Mouse (Mus musculus) CD4-positive, CD25-positive, alpha-beta regulatory T cell, adult 2 months (primary cell): ENCODE results near the gene Gpc6.
"Not testable (repeated sequence)": the region's sequence is repeated elsewhere in the genome, so short reads cannot be mapped to it uniquely, and the experiment has no call there.

ENCODE experiments used
- DNase-seq: peaks from one replicate; pipeline ENCODE4 v3.0.0-alpha.2; 2012; ENCODE audit warnings: low read depth, low spot score

Gene Gpc6

GRCm38 (mm10) chr14:117361965-117362309, 436.8 kb downstream of the Gpc6 start:
- no peak for DNase-seq

DNA sequence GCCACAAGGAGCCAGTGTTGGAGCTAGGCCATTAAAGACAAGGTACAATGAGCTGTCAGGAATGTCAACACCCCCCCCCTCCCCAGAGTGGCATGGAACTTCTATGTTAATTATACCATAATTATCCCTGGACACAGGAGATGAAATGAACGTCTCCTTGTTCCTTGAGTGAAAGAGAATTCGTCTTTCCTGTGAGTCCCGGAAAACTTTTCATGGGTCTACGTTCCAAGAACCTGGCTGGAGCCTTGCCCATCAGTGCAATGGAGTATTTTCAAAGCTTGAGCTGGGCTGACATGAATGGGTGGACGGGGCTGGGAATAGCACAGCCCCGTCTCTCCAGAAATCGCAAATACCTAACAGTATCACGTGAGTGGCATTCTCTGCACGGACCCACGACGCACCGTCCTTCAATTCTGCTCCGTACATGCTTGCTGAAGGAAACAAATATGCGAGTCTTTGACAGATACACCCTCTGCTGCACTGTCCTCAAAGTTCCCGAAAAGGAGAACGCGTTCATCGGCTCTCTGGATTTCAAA, 444.3 kb downstream of the Gpc6 start:
- DNase-seq: no peak

DNA sequence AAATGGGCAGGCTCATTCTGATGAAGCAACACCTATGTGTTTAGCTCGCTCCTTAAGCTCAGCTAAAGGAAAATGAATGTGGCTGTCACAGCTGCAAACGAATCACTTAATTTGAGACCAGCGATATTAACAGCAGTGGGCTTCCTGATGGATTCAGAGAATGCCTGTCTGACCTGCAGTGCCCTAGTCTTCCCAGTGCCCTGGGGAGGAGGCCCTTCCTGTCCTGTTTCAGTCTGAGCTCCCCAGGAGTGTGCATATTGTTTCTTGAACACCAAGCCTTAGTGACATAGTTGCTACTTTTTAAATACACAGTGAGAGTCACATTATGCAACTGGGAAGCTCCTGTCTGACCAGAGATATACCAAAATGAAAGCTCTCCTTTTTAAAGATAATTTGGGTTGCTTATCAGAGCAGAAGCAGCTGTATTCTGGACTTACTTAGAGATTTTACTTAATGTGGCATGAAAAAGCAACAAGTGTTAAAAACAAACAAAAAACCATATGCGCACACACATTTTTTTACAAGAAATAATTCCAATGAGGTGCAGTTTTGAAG, 451.8 kb downstream of the Gpc6 start:
- no peak for DNase-seq

DNA sequence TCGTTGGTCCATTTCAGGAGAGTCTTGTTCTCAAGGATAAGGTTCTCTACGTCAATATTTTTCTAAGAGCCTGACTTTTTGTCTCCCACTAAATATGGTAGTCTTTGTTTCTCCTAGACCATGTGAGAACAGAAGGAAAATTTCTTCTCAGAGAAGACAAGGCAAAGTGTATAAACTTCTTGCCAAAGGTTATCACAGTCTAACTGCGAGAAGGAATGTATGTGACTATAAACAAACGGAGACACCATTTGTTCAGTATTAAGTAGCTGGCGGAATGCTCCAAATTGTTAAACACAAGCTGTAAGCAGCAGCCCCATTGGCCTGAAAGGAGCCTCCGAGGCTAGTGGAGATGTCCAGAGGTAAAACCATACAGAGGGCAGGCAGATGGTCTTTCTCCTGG, 454.9 kb downstream of the Gpc6 start:
- no peak for DNase-seq

- DNase-seq: no peak
Measured at GRCm38 (mm10) chr14:117383188-117383587, 458.1 kb downstream of the Gpc6 start.

DNA sequence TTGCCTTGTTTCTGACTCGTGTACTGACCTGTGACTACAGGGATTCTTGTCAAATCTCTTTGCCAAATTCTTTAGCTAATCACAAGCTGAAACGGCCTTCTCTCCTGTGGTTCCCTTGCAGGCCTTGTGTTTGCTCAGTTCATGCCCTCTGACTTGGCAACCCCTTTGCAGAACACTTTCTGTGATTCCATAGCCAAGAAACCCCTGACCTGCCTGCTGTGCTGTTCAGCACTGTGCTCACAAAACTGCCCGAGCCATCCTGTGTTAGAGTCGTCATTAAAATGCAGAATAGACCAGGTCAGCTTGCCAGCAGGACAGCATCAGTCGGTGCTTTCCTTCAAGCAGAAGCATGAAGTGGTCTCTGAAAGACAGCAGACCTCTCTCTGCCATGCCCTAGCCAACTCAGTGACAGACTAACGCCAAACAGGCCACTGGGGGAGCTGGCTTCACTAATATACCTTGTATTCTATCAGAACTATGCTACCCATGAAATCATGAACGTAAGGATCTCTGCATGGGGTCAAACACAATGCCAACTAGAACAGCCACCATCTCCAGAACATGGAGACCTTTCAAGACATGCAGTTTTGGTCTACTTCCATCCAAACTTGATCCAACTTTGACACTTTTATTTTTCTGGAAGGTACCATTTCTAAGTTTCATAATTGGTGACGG, 459.1 kb downstream of the Gpc6 start:
- no peak for DNase-seq

DNA sequence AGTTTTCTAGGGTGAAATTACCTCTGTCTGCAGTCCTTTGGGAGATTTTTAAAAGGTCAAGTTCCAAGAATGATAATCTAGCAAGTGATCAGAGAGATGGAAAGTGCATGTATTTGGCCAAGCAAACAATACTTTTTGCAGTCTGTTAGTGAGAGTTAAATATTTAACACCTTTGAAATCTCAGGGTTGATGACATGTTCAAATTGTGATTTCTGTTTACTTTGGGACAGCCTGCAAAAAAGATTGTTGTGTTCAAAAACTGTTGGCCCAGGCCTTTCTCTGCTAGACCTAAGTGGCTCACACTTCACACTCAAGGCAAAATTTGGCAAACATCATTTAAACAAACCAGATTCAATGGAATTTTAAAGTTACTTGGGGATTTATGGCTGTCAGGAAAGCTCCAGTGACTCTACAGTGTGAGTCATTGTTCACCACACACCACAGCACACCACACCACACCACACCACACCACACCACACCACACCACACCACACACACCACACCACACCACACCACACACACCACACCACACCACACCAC, 460.7 kb downstream of the Gpc6 start:
- DNase-seq: no peak

DNA sequence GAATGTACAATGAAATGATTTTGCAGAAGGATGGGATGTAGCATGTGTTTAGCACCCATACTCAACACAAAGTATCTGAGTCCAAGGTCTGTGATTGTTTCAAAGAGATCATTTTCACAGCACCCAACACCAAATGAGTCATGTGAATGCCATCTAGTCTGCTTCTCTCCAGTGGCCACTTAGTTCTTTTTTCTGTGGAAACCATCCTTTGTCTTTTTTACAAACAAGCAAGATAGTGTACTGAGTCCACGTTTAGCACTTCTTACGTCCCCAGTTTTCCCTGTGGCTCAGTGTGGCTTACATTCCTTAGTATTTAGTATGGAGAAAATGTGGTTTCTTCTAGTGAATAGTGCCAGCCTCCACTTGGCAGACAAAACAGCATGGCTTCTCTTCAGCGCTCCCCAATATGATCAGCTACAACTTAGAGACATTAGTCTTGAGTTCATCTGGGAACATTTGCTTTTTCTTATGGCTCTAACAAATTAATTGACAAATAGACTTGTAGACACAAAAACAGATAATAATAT, 465.7 kb downstream of the Gpc6 start:
- no peak for DNase-seq

- DNase-seq: no peak
Measured at GRCm38 (mm10) chr14:117391412-117391811, 466.3 kb downstream of the Gpc6 start.

GRCm38 (mm10) chr14:117397165-117397564, 472.1 kb downstream of the Gpc6 start:
- no peak for DNase-seq

GRCm38 (mm10) chr14:117407824-117408524, 482.9 kb downstream of the Gpc6 start:
- no peak for DNase-seq

DNA sequence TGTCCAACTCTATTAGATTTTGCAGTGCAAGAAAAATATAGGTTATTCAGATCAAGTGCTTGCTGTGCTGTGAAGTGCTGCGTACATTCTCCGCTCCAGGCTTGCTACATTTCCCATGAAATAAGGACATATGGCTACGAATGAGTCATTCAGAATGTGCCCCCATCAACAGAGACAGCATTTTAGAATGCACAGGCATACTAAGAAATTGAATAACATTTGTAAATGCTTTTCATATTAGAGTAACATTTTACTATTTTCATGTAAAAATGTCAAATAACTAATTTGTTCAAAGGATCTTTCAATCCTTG, 483.4 kb downstream of the Gpc6 start:
- DNase-seq: no peak

DNA sequence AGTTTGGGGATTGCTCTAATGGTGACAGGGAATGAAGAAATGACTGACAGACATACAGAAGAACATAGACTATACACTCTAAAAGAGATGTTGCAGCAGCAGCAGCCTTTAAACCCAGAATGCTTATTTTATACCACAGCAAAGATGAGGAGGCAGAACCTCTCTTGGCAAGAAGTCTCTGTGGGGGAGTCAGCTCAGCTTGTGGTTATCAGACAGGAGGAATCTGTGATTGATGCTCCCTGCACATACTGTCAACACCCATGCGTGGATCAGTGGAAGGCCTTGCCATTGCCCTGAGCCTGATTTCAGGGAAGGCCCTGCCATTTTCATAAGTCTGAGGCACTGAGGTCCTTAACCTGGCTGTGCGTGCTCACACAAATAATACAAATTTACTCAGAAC, 484.7 kb downstream of the Gpc6 start:
- DNase-seq: no peak

- DNase-seq: no peak
Measured at GRCm38 (mm10) chr14:117410511-117410910, 485.4 kb downstream of the Gpc6 start.

- DNase-seq: no peak
Measured at GRCm38 (mm10) chr14:117415045-117415444, 489.9 kb downstream of the Gpc6 start.

DNA sequence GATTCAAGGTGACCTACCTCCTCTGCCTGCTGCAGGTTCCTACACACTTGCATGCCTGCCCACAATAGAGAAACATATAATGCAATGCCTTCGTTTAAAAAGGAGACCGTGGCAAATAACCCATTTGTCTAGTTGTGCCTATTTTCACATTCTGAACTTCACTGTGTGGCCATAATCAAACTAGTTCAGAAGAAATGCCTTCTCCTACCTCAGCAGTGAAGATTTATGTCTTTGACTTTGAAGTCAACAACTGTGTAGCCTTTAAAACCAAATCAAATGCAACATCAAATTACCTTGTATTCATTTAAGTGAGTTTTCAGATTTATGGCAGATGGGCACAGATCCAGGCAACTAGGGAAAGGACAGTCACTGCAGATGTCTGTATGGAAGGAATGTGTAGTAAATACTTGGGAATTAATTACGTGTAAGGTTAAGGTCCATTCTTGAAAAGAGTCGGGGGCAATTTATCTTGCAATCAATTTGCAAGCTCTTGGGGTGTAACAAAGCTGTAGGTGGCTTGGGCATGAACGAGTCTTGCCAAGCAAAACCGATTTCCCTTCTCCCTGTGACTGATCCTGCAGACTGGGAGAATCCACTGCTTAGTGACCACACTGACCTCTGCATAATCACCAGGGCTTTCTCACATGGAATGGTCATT, 494.6 kb downstream of the Gpc6 start:
- DNase-seq: no peak

DNA sequence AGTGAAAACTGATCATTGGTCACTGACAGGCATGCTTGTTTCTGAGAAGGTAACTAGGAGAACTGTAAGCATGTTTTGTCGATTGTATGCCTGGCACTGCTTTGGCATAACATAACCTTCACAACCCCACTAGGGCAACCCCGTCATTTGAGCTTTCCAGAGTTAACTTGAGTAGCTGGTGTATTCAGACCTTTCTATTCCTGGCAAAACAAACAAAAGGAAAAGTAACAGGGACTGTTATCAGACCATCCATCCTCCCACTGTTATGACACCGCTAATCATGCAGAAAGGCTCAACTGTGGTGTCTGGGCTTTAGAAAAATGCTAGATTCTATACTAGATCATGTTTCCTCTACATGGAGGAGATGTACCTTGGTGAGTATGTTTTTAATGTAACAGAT, 496.1 kb downstream of the Gpc6 start:
- DNase-seq: no peak

DNA sequence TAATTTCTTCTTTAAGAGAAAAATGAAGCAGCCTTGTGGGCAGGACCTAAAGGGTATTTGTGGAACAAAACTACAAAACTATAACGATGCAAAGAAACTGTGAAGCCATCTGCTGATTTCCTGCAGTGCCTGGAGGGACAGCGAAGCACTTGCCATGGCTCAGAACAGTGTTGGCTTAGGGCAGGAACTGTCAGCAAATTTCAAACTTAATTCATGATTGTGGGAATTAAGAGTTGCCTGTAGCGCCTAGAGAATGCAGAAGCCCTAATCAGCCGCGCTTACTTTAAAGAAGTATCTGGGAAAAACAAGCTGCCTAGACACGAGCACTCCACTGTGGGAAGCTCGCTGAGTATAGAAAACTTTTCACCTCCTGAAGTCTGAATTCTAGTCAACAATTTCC, 501.0 kb downstream of the Gpc6 start:
- no peak for DNase-seq

DNA sequence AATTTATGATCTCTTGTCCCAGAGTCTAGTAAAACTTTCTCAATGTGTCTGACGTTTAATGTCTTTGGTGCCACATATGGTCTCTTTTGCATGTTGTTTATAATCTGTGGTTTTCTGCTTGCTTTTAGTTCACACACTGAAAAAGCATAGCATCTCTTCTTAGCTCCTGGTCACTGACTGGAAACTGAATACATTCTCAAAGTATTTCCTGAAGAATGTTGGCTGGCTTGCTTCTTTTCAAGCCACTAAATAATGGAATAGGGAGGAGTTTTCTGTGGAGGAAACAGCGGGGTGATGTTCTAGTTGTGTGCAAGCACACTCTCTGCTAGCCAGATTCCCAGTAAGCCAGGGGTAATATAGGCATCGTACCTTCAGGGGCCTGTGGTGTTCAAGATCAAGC, 502.7 kb downstream of the Gpc6 start:
- no peak for DNase-seq

DNA sequence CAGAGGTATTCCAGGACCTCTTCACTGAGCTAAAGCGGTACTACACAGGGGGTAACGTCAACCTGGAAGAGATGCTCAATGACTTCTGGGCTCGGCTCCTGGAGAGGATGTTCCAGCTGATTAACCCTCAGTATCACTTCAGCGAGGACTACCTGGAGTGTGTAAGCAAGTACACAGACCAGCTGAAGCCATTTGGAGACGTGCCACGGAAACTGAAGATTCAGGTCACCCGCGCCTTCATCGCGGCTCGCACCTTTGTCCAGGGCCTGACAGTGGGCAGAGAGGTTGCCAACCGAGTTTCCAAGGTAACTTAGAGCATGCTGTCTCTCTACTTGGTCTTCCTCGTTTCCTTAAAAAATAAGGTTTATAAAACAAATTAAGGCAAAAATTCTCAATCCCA, 510.6 kb downstream of the Gpc6 start:
- no peak for DNase-seq

- DNase-seq: not testable (repeated sequence)
Measured at GRCm38 (mm10) chr14:117446675-117447231, 521.6 kb downstream of the Gpc6 start.
